Mouse (Mus musculus): ENCODE results near the gene Ppm1d. TPM values are rescaled to one million over a fixed set of nuclear protein-coding genes. Genes with fewer than 3 reads are reported as not detected.

Gene Ppm1d
- polyA plus RNA-seq, 1 experiment from 2014 or later, result 18.7 TPM

GRCm38 (mm10) chr11:85379091-85379490, 68.0 kb downstream of the Ppm1d start:
- 87% methylated on average over 3 of the region's 3 CpGs for WGBS
- TF ChIP-seq CTCF (IDR thresholded peaks at IDR 0.05; ENCODE audit: low read depth), result no peak
- H3K4me3 ChIP-seq (replicated peaks; ENCODE audit: low read depth, low read length), result no peak overlapping the region
- no peak for DNase-seq (ENCODE audit: low spot score)
- H3K9ac ChIP-seq (ENCODE audit: low read depth, low read length), result no peak overlapping the region
- H3K4me2 ChIP-seq (ENCODE audit: low read length), result no peak overlapping the region
- no peaks in the 10 kb centered on the region for H3K36me3 ChIP-seq (ENCODE audit: insufficient read depth, low read length)
- ATAC-seq (replicated peaks; ENCODE audit: low FRiP score, low read depth), result no peak
- H3K27ac ChIP-seq, result no peak overlapping the region
- H3K4me1 ChIP-seq (replicated peaks; ENCODE audit: insufficient read depth, low read length), result no peaks in the 10 kb centered on the region
- H3K27me3 ChIP-seq (ENCODE audit: insufficient read depth, low read length), result no peaks in the 10 kb centered on the region
- H3K9me3 ChIP-seq (replicated peaks; ENCODE audit: low read length), result no peaks in the 10 kb centered on the region

GRCm38 (mm10) chr11:85380046-85380445, 69.0 kb downstream of the Ppm1d start:
- DNase-seq (ENCODE audit: low spot score) (no peak), ATAC-seq (replicated peaks; ENCODE audit: low FRiP score, low read depth) (no peak)
- peak; percentile 22 for TF ChIP-seq CTCF (IDR thresholded peaks at IDR 0.05; ENCODE audit: low read depth)
- no peaks in the 10 kb centered on the region for H3K4me1 ChIP-seq (replicated peaks; ENCODE audit: insufficient read depth, low read length)
- H3K4me3 ChIP-seq (replicated peaks; ENCODE audit: low read depth, low read length), result no peak overlapping the region
- H3K4me2 ChIP-seq (ENCODE audit: low read length), result no peak overlapping the region
- H3K9me3 ChIP-seq (replicated peaks; ENCODE audit: low read length), result no peaks in the 10 kb centered on the region
- H3K27me3 ChIP-seq (ENCODE audit: insufficient read depth, low read length), result no peaks in the 10 kb centered on the region
- no peak overlapping the region for H3K9ac ChIP-seq (ENCODE audit: low read depth, low read length)
- WGBS, result 12% methylated on average over 1 of the region's 1 CpGs
- 0 out of 2 replicates have a peak, but pooled peaks cover 2% of the 10 kb centered on the region for H3K36me3 ChIP-seq (ENCODE audit: insufficient read depth, low read length)
- no peak overlapping the region for H3K27ac ChIP-seq

DNA sequence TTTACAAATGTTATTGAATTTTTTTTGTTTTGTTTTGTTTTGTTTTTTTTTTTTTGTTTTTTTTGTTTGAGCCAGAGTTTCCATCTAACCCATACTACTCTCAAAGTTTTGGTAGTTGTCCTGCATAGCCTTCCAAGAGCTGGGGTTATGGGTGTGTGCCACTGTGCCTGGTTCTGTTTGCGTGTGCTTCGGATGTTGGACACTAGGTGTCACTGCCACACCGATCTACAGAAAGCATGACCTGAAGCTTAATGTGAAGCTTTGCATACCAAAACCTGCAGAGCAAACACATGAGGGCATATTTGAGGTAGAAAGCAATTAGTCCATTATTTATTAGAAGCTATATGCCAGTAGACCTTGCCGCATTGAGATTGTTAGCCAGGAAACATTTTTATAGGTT, 71.0 kb downstream of the Ppm1d start:
- WGBS, result 5% methylated on average over 4 of the region's 4 CpGs
- Histone ChIP-seq H3K27ac (no peak overlapping the region), H3K27me3 (ENCODE audit: insufficient read depth, low read length) (no peaks in the 10 kb centered on the region), H3K9me3 (replicated peaks; ENCODE audit: low read length) (no peaks in the 10 kb centered on the region), H3K9ac (ENCODE audit: low read depth, low read length) (no peak overlapping the region), H3K4me3 (replicated peaks; ENCODE audit: low read depth, low read length) (no peak overlapping the region), H3K36me3 (ENCODE audit: insufficient read depth, low read length) (0 out of 2 replicates have a peak, but pooled peaks cover 2% of the 10 kb centered on the region), H3K4me1 (replicated peaks; ENCODE audit: insufficient read depth, low read length) (no peaks in the 10 kb centered on the region), H3K4me2 (ENCODE audit: low read length) (no peak overlapping the region)
- DNase-seq (ENCODE audit: low spot score) (peak; percentile 85), ATAC-seq (replicated peaks; ENCODE audit: low FRiP score, low read depth) (no peak; the same call in 1 of the 2 replicates)
- TF ChIP-seq CTCF (IDR thresholded peaks at IDR 0.05; ENCODE audit: low read depth), result peak; percentile 97

DNA sequence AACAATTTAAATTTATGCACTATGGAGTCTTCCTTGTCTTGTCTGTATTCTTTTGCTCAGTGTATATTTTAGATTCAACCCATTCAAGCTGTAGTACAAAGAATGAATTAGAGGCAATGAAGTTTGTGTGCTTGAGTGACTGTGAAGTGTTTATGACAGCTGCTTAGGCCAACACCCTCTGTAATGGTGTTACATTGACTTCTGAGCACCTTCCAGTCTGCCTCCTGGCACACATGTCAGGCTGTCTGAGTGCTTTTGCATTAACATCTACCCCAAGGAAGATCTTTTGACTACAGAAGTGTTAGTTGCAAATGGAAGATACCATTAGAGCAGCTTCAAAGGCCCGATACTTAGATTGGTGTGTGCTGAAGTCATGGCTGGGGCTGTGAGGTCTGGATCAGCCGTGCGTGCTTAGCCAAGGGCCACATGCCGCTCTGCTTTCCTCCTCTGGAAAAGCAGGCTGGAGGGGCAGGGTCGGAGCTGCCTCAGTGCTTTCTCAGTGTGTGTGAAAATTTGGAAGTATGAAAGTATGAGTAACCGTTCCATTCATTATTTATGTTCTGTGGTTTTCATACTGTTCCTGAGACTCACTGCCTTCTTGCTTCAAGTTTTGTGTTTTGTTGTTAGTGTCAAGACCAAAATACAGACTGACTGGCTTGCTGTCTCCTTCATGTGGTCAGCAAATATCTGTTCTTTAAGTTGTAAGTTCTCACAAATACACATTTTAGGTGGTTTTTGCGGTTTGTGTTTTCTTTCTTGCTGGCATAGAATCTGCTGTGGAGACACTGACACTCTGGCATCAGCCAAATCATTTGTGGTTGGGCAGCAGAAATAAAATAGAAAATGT, 73.2 kb downstream of the Ppm1d start:
- Histone ChIP-seq H3K27ac (no peak overlapping the region), H3K27me3 (ENCODE audit: insufficient read depth, low read length) (no peaks in the 10 kb centered on the region), H3K4me2 (ENCODE audit: low read length) (no peak overlapping the region), H3K9me3 (replicated peaks; ENCODE audit: low read length) (no peaks in the 10 kb centered on the region), H3K36me3 (ENCODE audit: insufficient read depth, low read length) (0 out of 2 replicates have a peak, but pooled peaks cover 2% of the 10 kb centered on the region), H3K9ac (ENCODE audit: low read depth, low read length) (no peak overlapping the region), H3K4me3 (replicated peaks; ENCODE audit: low read depth, low read length) (no peak overlapping the region), H3K4me1 (replicated peaks; ENCODE audit: insufficient read depth, low read length) (no peaks in the 10 kb centered on the region)
- ATAC-seq (replicated peaks; ENCODE audit: low FRiP score, low read depth) (no peak), DNase-seq (ENCODE audit: low spot score) (no peak)
- TF ChIP-seq CTCF (IDR thresholded peaks at IDR 0.05; ENCODE audit: low read depth), result no peak
- WGBS, result 72% methylated on average over 7 of the region's 7 CpGs

DNA sequence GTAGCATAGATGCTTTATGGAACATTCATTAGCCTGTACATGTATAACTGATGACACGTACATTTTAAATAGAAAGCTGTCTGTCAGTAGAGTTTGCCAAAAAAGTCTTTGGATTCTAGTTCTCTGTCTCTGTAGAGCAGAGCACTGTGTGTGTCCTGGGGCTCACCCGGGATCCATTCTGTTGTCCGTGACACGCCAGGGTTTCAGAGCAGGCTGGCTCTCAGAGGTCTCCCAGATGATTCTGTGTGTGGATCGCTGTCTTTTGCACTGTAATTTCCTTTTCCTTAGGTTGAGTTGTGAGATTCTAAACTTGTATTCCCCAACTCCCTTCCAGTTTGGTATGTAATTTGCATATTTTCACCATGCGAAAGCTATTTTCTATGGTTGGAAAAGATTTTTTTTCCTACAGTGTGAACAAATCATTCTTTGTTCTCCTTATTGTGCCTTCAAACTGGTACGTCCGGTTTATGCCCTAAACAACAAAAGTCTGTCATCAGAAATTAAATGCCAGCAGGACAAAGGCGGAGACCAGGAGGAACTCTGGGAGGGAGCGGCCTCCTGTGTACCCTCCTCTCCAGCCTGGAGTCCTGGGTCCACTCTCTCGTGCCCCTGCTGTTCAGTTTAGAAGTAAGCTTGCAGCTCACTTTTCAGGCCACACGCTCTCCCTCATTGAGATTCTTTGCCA, 81.3 kb downstream of the Ppm1d start:
- Histone ChIP-seq H3K4me2 (ENCODE audit: low read length) (0 out of 2 replicates have a peak overlapping the region, but pooled peaks have one; percentile 3), H3K9ac (ENCODE audit: low read depth, low read length) (no peak overlapping the region), H3K27me3 (ENCODE audit: insufficient read depth, low read length) (no peaks in the 10 kb centered on the region), H3K36me3 (ENCODE audit: insufficient read depth, low read length) (no peaks in the 10 kb centered on the region), H3K9me3 (replicated peaks; ENCODE audit: low read length) (no peaks in the 10 kb centered on the region), H3K4me1 (replicated peaks; ENCODE audit: insufficient read depth, low read length) (no peaks in the 10 kb centered on the region; the same call in 1 of the 2 replicates), H3K27ac (peak overlapping the region; percentile 70), H3K4me3 (replicated peaks; ENCODE audit: low read depth, low read length) (no peak overlapping the region)
- ATAC-seq (replicated peaks; ENCODE audit: low FRiP score, low read depth), result no peak
- DNase-seq (ENCODE audit: low spot score), result peak; percentile 46
- WGBS, result 60% methylated on average over 12 of the region's 12 CpGs
- peak; percentile 35; the same call in 1 of the 2 replicates for TF ChIP-seq CTCF (IDR thresholded peaks at IDR 0.05; ENCODE audit: low read depth)

DNA sequence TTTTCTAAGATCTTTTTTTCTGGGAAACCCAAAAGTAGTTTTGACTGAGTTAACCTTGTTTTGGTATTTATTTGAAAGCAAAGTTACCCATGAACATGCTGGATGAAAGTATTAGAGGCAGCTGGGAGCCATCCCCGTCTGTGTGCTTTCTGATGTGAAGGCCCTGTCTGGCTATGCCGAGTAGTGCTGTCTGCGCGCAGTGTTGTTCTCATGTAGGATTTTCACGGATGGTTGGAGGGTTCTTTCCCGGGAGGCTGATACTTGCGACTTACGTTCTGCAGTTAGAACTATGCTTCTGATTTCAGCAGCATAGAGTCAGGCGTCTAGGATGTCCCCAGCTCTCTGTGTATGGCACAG, 81.8 kb downstream of the Ppm1d start:
- Histone ChIP-seq H3K4me2 (ENCODE audit: low read length) (0 out of 2 replicates have a peak overlapping the region, but pooled peaks have one; percentile 3), H3K36me3 (ENCODE audit: insufficient read depth, low read length) (no peaks in the 10 kb centered on the region), H3K9ac (ENCODE audit: low read depth, low read length) (no peak overlapping the region), H3K4me1 (replicated peaks; ENCODE audit: insufficient read depth, low read length) (no peaks in the 10 kb centered on the region; the same call in 1 of the 2 replicates), H3K4me3 (replicated peaks; ENCODE audit: low read depth, low read length) (no peak overlapping the region), H3K27me3 (ENCODE audit: insufficient read depth, low read length) (no peaks in the 10 kb centered on the region), H3K27ac (peak overlapping the region; percentile 70), H3K9me3 (replicated peaks; ENCODE audit: low read length) (no peaks in the 10 kb centered on the region)
- DNase-seq (ENCODE audit: low spot score) (peak; percentile 39), ATAC-seq (replicated peaks; ENCODE audit: low FRiP score, low read depth) (no peak)
- WGBS, result 41% methylated on average over 9 of the region's 9 CpGs
- TF ChIP-seq CTCF (IDR thresholded peaks at IDR 0.05; ENCODE audit: low read depth), result no peak
